Mouse (Mus musculus): ENCODE results near the gene Usp21.

GRCm38 (mm10) chr1:171270573-171270900 is 17.3 kb downstream of the Usp21 start:
- TF ChIP-seq POLR2A (IDR thresholded peaks at IDR 0.05; ENCODE audit: low read depth, low read length), result no peak
- TF ChIP-seq CTCF (conservative IDR thresholded peaks at IDR 0.05; ENCODE audit: insufficient read depth, insufficient read length, low read depth, low read length), result no peak

All from kidney, adult 2 months (tissue).